Mouse (Mus musculus): ENCODE measurements around the gene Wfdc9. TPM values are rescaled to one million over a fixed set of nuclear protein-coding genes. Genes with fewer than 3 reads are reported as not detected.
"Not testable (repeated sequence)": the region's sequence is repeated elsewhere in the genome, so short reads cannot be mapped to it uniquely, and the experiment has no call there.

Gene Wfdc9
- polyA plus RNA-seq, 1 experiment from 2014 or later: not detected

DNA sequence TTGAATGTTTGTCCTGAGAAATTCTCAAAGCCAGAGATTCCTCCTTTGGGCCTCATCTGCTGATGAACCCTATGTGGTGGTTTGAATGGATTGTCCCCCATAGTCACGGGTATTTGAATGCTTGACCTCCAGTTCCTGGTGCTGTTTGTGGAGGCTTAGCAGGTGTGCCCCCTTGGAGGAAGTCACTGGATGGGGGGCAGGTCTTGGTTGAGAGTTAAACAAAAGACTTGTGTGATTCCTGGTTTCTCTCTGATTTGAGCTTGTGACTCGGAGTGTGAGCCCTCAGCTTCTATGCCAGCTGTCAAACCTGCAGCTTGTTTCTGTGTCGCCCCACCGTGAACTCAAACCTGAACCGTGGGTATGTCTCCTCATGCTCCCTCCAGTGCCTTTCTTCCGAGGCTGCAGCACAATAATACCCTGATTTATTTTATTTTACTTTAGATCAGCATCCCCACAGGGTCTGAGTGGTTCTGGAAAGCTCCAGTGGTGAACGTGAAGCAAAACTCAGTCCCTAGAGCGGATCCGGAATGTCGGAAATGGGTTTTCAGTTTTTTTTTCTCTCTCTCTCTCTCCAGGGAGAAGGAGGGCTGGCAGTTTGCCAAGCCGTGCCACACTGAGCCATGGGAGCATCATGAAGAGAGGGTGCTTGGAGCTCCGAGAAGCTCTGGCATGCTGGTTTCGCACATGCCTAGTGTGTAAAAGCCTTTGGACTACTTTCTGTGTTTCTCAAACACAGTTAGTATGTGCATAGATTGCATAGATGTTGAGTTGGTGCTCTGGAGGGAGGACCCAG is 14.3 kb downstream of the Wfdc9 start:
- Histone ChIP-seq H3K9me3 (replicated peaks; ENCODE audit: control insufficient read depth, low read length, poor library complexity, severe bottlenecking) (no peaks in the 10 kb centered on the region), H3K9ac (ENCODE audit: low read depth, low read length) (no peak overlapping the region), H3K27ac (ENCODE audit: low read length) (no peak overlapping the region), H3K27me3 (ENCODE audit: control insufficient read depth, insufficient read depth, low read depth, low read length) (no peaks in the 10 kb centered on the region), H3K4me1 (ENCODE audit: control insufficient read depth, insufficient read depth, low read length) (no peaks in the 10 kb centered on the region), H3K4me2 (ENCODE audit: low read length) (no peak overlapping the region), H3K36me3 (ENCODE audit: control insufficient read depth, insufficient read depth, low read length) (no peaks in the 10 kb centered on the region), H3K4me3 (ENCODE audit: low read depth, low read length) (no peak overlapping the region)
- ATAC-seq: no peak
- 76% methylated on average over 13 of the region's 13 CpGs for WGBS

DNA sequence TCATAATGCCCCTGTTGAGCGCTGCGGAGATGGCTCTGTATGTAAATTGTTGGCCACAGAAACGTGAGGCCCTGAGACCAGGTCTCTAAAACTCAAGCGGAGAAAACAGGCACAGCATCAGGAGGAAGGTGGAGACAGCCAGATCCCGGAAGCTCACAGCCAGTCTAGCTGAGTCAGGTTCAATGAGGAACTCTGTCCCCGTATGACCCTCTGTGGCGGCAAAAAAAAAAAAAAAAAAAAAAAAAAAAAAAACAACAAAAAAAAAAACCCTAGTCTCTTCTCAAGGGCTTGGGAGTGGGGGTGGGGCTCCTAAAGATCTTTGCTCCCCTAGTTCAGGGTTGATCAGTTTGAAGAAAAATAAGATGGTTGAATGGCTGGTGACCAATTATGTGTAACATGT is 15.3 kb downstream of the Wfdc9 start:
- no peak for ATAC-seq
- Histone ChIP-seq H3K27me3 (ENCODE audit: control insufficient read depth, insufficient read depth, low read depth, low read length) (no peaks in the 10 kb centered on the region), H3K9me3 (replicated peaks; ENCODE audit: control insufficient read depth, low read length, poor library complexity, severe bottlenecking) (no peaks in the 10 kb centered on the region), H3K9ac (ENCODE audit: low read depth, low read length) (no peak overlapping the region), H3K36me3 (ENCODE audit: control insufficient read depth, insufficient read depth, low read length) (no peaks in the 10 kb centered on the region), H3K4me3 (ENCODE audit: low read depth, low read length) (no peak overlapping the region), H3K4me2 (ENCODE audit: low read length) (no peak overlapping the region), H3K27ac (ENCODE audit: low read length) (no peak overlapping the region), H3K4me1 (ENCODE audit: control insufficient read depth, insufficient read depth, low read length) (no peaks in the 10 kb centered on the region)
- 62% methylated on average over 7 of the region's 7 CpGs for WGBS

DNA sequence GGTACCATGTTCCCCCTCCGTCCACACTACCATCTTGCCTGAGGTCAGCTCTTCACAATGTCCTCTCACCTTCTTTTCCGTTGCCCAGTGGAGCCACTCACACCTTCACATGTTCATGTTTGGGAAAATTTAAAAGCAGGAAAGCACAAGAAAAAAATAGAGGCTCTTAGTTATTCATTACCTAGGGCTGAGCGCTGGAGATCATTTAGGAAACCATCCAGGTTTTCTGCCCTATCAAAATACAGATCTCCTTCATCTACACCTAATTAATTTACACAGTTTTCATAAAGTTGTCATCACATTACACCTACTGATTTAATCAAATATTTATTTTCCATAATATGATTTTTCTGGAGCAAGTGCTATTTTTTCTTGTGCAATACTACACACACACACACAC is 17.7 kb downstream of the Wfdc9 start, which contains the start of gene Wfdc16:
Gene Wfdc16, minus strand, starts transcription at position 101 of the 400 bp plus-strand sequence.
- Histone ChIP-seq H3K4me1 (ENCODE audit: control insufficient read depth, insufficient read depth, low read length) (no peaks in the 10 kb centered on the region), H3K27me3 (ENCODE audit: control insufficient read depth, insufficient read depth, low read depth, low read length) (no peaks in the 10 kb centered on the region), H3K9ac (ENCODE audit: low read depth, low read length) (no peak within 1 kb of the TSS), H3K4me2 (ENCODE audit: low read length) (no peak within 1 kb of the TSS), H3K9me3 (replicated peaks; ENCODE audit: control insufficient read depth, low read length, poor library complexity, severe bottlenecking) (no peaks in the 10 kb centered on the region), H3K27ac (ENCODE audit: low read length) (no peak within 1 kb of the TSS), H3K36me3 (ENCODE audit: control insufficient read depth, insufficient read depth, low read length) (no peaks in the 10 kb centered on the region), H3K4me3 (ENCODE audit: low read depth, low read length) (no peak within 1 kb of the TSS)
- no peak for ATAC-seq
- 92% methylated on average over 3 of the region's 3 CpGs for WGBS

DNA sequence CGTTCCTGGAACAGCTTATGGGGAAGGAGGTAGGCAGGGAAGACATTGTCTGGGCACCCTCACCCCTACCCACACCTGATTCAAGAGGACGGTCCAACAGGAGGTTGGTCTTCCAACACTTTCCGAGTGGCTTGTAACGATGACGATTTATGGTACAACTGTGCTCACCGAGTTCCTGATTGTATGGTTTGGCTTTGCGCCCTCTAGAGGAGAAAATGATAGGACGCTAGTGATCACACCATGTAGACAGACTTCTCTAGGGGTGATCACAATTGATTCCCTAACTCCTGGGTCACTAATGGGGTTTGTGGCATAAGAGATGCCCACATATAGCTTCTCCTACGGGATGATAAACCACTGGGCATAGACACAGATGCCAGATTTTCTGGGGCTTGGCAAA is 21.1 kb downstream of the Wfdc9 start:
- no peak overlapping the region for H3K9ac ChIP-seq (ENCODE audit: low read depth, low read length)
- no peak overlapping the region for H3K27ac ChIP-seq (ENCODE audit: low read length)
- H3K4me1 ChIP-seq (ENCODE audit: control insufficient read depth, insufficient read depth, low read length): no peaks in the 10 kb centered on the region
- H3K36me3 ChIP-seq (ENCODE audit: control insufficient read depth, insufficient read depth, low read length): no peaks in the 10 kb centered on the region
- ATAC-seq: no peak
- 80% methylated on average over 9 of the region's 9 CpGs for WGBS
- no peak overlapping the region for H3K4me2 ChIP-seq (ENCODE audit: low read length)
- no peaks in the 10 kb centered on the region for H3K9me3 ChIP-seq (replicated peaks; ENCODE audit: control insufficient read depth, low read length, poor library complexity, severe bottlenecking)
- H3K27me3 ChIP-seq (ENCODE audit: control insufficient read depth, insufficient read depth, low read depth, low read length): no peaks in the 10 kb centered on the region
- H3K4me3 ChIP-seq (ENCODE audit: low read depth, low read length): no peak overlapping the region

DNA sequence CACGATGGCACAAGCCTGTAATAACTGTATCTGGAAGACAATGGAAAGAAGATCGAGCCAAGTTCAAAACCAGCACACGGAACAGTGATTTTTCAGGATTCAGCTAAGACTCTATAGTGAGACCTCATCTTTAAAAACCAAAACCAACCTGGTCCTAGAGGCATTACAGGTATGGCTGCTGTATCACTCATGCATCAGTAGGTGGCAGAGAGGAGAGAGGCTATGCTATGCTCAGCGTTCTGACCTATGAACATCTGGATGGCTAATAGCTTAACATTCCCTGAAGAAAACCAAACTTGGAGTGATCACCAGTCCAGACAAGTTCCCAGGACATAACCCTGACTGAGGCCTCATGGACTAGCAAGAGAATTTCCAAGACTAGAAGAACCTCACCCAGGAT is 34.6 kb downstream of the Wfdc9 start:
- H3K4me1 ChIP-seq (ENCODE audit: control insufficient read depth, insufficient read depth, low read length): no peaks in the 10 kb centered on the region
- H3K4me2 ChIP-seq (ENCODE audit: low read length): no peak overlapping the region
- WGBS: 88% methylated on average over 4 of the region's 4 CpGs
- H3K9me3 ChIP-seq (replicated peaks; ENCODE audit: control insufficient read depth, low read length, poor library complexity, severe bottlenecking): no peaks in the 10 kb centered on the region
- ATAC-seq: no peak
- H3K4me3 ChIP-seq (ENCODE audit: low read depth, low read length): no peak overlapping the region
- H3K27me3 ChIP-seq (ENCODE audit: control insufficient read depth, insufficient read depth, low read depth, low read length): no peaks in the 10 kb centered on the region
- no peak overlapping the region for H3K9ac ChIP-seq (ENCODE audit: low read depth, low read length)
- no peaks in the 10 kb centered on the region for H3K36me3 ChIP-seq (ENCODE audit: control insufficient read depth, insufficient read depth, low read length)
- H3K27ac ChIP-seq (ENCODE audit: low read length): no peak overlapping the region

DNA sequence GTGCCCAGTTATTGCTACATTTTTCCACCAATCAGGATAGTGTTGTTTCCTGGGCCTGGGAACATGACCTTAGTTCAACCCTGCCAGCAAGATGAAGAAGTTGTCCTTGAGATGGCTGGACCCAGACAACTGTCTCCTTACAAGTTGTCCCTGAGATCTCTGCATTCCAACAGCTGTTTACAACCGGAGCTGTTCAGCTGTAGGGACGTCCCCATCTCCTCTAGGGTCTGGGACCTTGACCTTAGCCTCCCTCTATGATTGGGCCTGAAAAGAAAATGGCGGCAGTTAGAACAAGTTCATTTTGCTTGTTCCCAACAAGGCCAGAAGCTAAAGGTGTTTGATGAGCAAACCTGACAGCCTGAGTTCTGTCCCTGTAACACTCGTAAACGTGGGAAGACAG is 37.3 kb downstream of the Wfdc9 start:
- no peak overlapping the region for H3K4me3 ChIP-seq (ENCODE audit: low read depth, low read length)
- no peaks in the 10 kb centered on the region for H3K36me3 ChIP-seq (ENCODE audit: control insufficient read depth, insufficient read depth, low read length)
- no peak overlapping the region for H3K9ac ChIP-seq (ENCODE audit: low read depth, low read length)
- no peak for ATAC-seq
- H3K9me3 ChIP-seq (replicated peaks; ENCODE audit: control insufficient read depth, low read length, poor library complexity, severe bottlenecking): no peaks in the 10 kb centered on the region
- no peaks in the 10 kb centered on the region for H3K27me3 ChIP-seq (ENCODE audit: control insufficient read depth, insufficient read depth, low read depth, low read length)
- no peak overlapping the region for H3K27ac ChIP-seq (ENCODE audit: low read length)
- WGBS: 78% methylated on average over 5 of the region's 5 CpGs
- H3K4me1 ChIP-seq (ENCODE audit: control insufficient read depth, insufficient read depth, low read length): no peaks in the 10 kb centered on the region
- H3K4me2 ChIP-seq (ENCODE audit: low read length): no peak overlapping the region

DNA sequence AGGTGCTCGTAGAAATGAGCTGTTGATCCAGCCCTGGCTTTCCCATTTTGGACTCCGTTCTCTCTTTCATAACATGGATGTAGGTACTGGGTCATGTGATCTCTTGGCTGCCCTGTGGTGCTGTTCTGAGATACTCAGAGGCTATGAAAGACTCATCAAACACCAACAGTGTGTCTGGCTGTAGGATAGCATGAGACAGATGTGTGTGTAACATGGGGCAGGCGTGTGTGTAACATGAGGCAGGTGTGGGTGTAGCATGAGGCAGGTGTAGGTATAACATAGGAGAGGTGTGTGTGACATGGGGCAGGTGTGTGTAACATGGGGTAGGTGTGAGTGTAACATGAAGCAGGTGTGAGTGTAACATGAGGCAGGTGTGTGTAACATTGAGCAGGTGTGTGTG is 41.0 kb downstream of the Wfdc9 start:
- Histone ChIP-seq H3K27ac (ENCODE audit: low read length) (no peak overlapping the region), H3K9me3 (replicated peaks; ENCODE audit: control insufficient read depth, low read length, poor library complexity, severe bottlenecking) (no peaks in the 10 kb centered on the region), H3K27me3 (ENCODE audit: control insufficient read depth, insufficient read depth, low read depth, low read length) (no peaks in the 10 kb centered on the region), H3K36me3 (ENCODE audit: control insufficient read depth, insufficient read depth, low read length) (no peaks in the 10 kb centered on the region), H3K9ac (ENCODE audit: low read depth, low read length) (no peak overlapping the region), H3K4me1 (ENCODE audit: control insufficient read depth, insufficient read depth, low read length) (no peaks in the 10 kb centered on the region), H3K4me3 (ENCODE audit: low read depth, low read length) (no peak overlapping the region), H3K4me2 (ENCODE audit: low read length) (no peak overlapping the region)
- WGBS: 91% methylated on average over 3 of the region's 3 CpGs
- no peak for ATAC-seq

DNA sequence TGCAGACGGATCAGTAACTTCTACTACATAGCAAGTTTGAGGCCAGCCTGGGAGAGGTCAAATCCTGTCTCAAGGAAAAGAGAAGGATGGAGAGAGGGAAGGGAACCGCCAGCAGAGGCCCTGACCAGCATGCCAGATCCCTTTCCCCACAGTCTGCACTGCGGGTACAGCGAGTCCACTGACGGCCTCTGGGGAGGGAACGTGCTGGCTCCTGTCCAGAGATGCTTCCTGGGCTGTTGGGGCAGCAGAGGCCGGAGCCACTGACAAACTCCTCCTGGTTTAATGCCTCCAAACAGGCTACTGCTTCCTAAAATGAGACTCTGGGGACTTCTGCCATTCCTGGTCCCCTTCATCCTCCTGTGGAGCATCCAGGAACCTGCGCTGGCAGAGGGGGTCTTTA is 42.9 kb downstream of the Wfdc9 start, which contains the start of the genes Wfdc6b and Wfdc8:
Gene Wfdc6b, plus strand, starts transcription at position 52 of the 400 bp plus-strand sequence.
Gene Wfdc8, minus strand, starts transcription at position 156 of the 400 bp plus-strand sequence.
- H3K4me3 ChIP-seq (ENCODE audit: low read depth, low read length); H3K9me3 ChIP-seq (replicated peaks; ENCODE audit: control insufficient read depth, low read length, poor library complexity, severe bottlenecking); H3K9ac ChIP-seq (ENCODE audit: low read depth, low read length); H3K4me2 ChIP-seq (ENCODE audit: low read length); ATAC-seq; H3K27ac ChIP-seq (ENCODE audit: low read length); H3K27me3 ChIP-seq (ENCODE audit: control insufficient read depth, insufficient read depth, low read depth, low read length); H3K36me3 ChIP-seq (ENCODE audit: control insufficient read depth, insufficient read depth, low read length); H3K4me1 ChIP-seq (ENCODE audit: control insufficient read depth, insufficient read depth, low read length): not testable (repeated sequence)
- 60% methylated on average over 8 of the region's 8 CpGs for WGBS

DNA sequence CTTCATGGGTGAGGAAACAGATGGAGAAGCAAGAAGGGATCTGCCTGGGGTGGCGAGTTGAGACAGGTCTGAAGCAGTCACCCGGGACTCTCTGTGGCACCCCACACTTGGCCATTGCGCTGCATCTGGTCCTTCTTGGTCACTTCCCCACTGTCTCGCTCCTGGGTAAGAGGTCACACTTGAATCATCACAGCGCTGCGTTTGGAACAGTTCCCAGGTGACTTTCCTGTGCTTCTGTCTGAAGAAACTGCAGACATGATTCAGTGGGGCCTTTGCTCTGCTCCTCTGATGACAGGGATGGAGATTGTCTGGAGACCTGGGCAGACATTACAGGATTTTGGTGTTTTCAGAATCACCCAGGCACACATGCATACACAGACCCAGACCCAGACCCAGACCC is 47.6 kb downstream of the Wfdc9 start:
- Histone ChIP-seq H3K9ac (ENCODE audit: low read depth, low read length) (no peak overlapping the region), H3K36me3 (ENCODE audit: control insufficient read depth, insufficient read depth, low read length) (no peaks in the 10 kb centered on the region), H3K4me3 (ENCODE audit: low read depth, low read length) (no peak overlapping the region), H3K4me2 (ENCODE audit: low read length) (no peak overlapping the region), H3K9me3 (replicated peaks; ENCODE audit: control insufficient read depth, low read length, poor library complexity, severe bottlenecking) (no peaks in the 10 kb centered on the region), H3K27ac (ENCODE audit: low read length) (no peak overlapping the region), H3K4me1 (ENCODE audit: control insufficient read depth, insufficient read depth, low read length) (no peaks in the 10 kb centered on the region), H3K27me3 (ENCODE audit: control insufficient read depth, insufficient read depth, low read depth, low read length) (no peaks in the 10 kb centered on the region)
- WGBS: 83% methylated on average over 6 of the region's 6 CpGs
- ATAC-seq: no peak
